Mouse (Mus musculus) layer of hippocampus, postnatal 36 days (tissue): ENCODE data around the gene Rbm11. TPM values are rescaled to one million over a fixed set of nuclear protein-coding genes. Genes with fewer than 3 reads are reported as not detected.

Experiments
- DNase-seq, 2 experiments: peaks; one replicate each; pipeline ENCODE4 v3.0.0; 2022
- total RNA-seq, 2 experiments: library from RNA; stranded (reverse); gene quantifications; 2 replicates each; pipeline ENCODE4 v1.2.3; 2021

The Rbm11 gene
- 1 to 10 TPM; 4.1 to 5.5 TPM for total RNA-seq

- DNase-seq: peak; percentile 81 to 83
Measured at GRCm38 (mm10) chr16:75592671-75593500, at the start of gene Rbm11. Rbm11 (plus strand) TSS chr16:75592844.

GRCm38 (mm10) chr16:75545310-75545709, 47.3 kb upstream of the Rbm11 start:
- no peak for DNase-seq

GRCm38 (mm10) chr16:75562910-75563309, 29.7 kb upstream of the Rbm11 start:
- DNase-seq: no peak

- DNase-seq: no peak
Measured at GRCm38 (mm10) chr16:75582279-75582678, 10.4 kb upstream of the Rbm11 start.

GRCm38 (mm10) chr16:75585961-75586360, 6.7 kb upstream of the Rbm11 start, which contains the start of gene Lipi:
Lipi (minus strand) TSS chr16:75586061.
- DNase-seq: no peak

- no peak for DNase-seq
Measured at GRCm38 (mm10) chr16:75586466-75586865, 6.2 kb upstream of the Rbm11 start.

- DNase-seq: no peak
Measured at GRCm38 (mm10) chr16:75593501-75594183, 998 bp downstream of the Rbm11 start.

GRCm38 (mm10) chr16:75606415-75606814, 13.8 kb downstream of the Rbm11 start:
- DNase-seq: no peak

GRCm38 (mm10) chr16:75612561-75612960, 19.9 kb downstream of the Rbm11 start:
- no peak for DNase-seq

GRCm38 (mm10) chr16:75617651-75618349, 25.2 kb downstream of the Rbm11 start:
- DNase-seq: no peak

- DNase-seq: no peak
Measured at GRCm38 (mm10) chr16:75627862-75628261, 35.2 kb downstream of the Rbm11 start.

Other genes starting within 250 kb of the Rbm11 start
- under 1 TPM in 1 of 2 experiments, not detected in 1; 0.23 TPM for gene Lipi, start 6.8 kb upstream of the Rbm11 start, total RNA-seq
- 10 to 100 TPM; 35.7 to 39.7 TPM for gene Hspa13, start 174.3 kb downstream of the Rbm11 start, total RNA-seq